Mouse (Mus musculus) forebrain, embryonic 16.5 days (tissue): Measurements from ENCODE around the gene Fignl1. TPM values are rescaled to one million over a fixed set of nuclear protein-coding genes. Genes with fewer than 3 reads are reported as not detected.
A peak's percentile ranks its signal among the peaks of the same experiment; 100 is the strongest.

Experiments used
- ATAC-seq: fragments of 200-750 bp; cut with Nextera tagmentation; 2 replicates; pipeline ENCODE4 v1.8.0; 2017; ENCODE audit warnings: mild to moderate bottlenecking, moderate library complexity
- H3K27ac ChIP-seq: fragments of 300-500 bp; sonication (generic); 2 replicates; pipeline ENCODE4 v1.5.1; 2014; ENCODE audit warnings: low read length, control low read depth
- H3K27me3 ChIP-seq: fragments of 300-500 bp; sonication (generic); replicated peaks from 2 replicates; pipeline ENCODE4 v1.6.1; 2014; ENCODE audit warnings: low read length; ENCODE audit not compliant: control insufficient read depth, insufficient read depth
- H3K36me3 ChIP-seq: fragments of 300-500 bp; sonication (generic); 2 replicates; pipeline ENCODE4 v1.6.1; 2014; ENCODE audit not compliant: control insufficient read depth, insufficient read depth
- H3K4me1 ChIP-seq: fragments of 300-500 bp; sonication (generic); replicated peaks from 2 replicates; pipeline ENCODE4 v1.6.1; 2014; ENCODE audit warnings: low read length; ENCODE audit not compliant: control insufficient read depth, insufficient read depth
- H3K4me2 ChIP-seq: fragments of 300-500 bp; sonication (generic); 2 replicates; pipeline ENCODE4 v1.6.1; 2014; ENCODE audit warnings: mild to moderate bottlenecking, low read length, control low read depth
- H3K4me3 ChIP-seq: fragments of 300-500 bp; sonication (generic); replicated peaks from 2 replicates; pipeline ENCODE4 v1.5.1; 2014; ENCODE audit warnings: mild to moderate bottlenecking, low read length, control low read depth
- H3K9ac ChIP-seq: fragments of 300-500 bp; sonication (generic); replicated peaks from 2 replicates; pipeline ENCODE4 v1.6.1; 2014; ENCODE audit warnings: low read depth, low read length, control low read depth
- H3K9me3 ChIP-seq: fragments of 300-500 bp; sonication (generic); 2 replicates; pipeline ENCODE4 v1.6.1; 2016; ENCODE audit warnings: low read length; ENCODE audit not compliant: control insufficient read depth
- WGBS: fragments of 180-500 bp; shearing (Covaris S2); extraction: QIAGEN DNeasy Blood & Tissue Kit; methylation state at CpG from one replicate; pipeline ENCODE4 v1.1.7; 2014; 5-methylcytosine and 5-hydroxymethylcytosine counted together
- polyA plus RNA-seq: library from polyadenylated mRNA; unstranded; fragments of >200 nt; fragmentation: Nextera tagmentation; extraction: Ambion mirVana; gene quantifications from 2 replicates; pipeline ENCODE4 v1.2.1, GENCODE M21; 2015

The Fignl1 gene
- polyA plus RNA-seq, 1 experiment from 2014 or later = 25.5 TPM

- ATAC-seq = peak; percentile 53
- H3K36me3 ChIP-seq = no peaks in the 10 kb centered on the region
- no peak overlapping the region for H3K9ac ChIP-seq
- H3K4me3 ChIP-seq = no peak overlapping the region
- 2% methylated on average over 2 of the region's 2 CpGs for WGBS
- no peaks in the 10 kb centered on the region for H3K27me3 ChIP-seq
- no peaks in the 10 kb centered on the region for H3K9me3 ChIP-seq
- H3K27ac ChIP-seq = no peak overlapping the region
- H3K4me1 ChIP-seq = peaks cover 22% of the 10 kb centered on the region
- H3K4me2 ChIP-seq = no peak overlapping the region
These were observed 11.5 kb upstream of the Fignl1 start for GRCm38 (mm10) chr11:11820251-11820650.

GRCm38 (mm10) chr11:11819206-11819605 is 10.4 kb upstream of the Fignl1 start:
- Histone ChIP-seq H3K36me3 (no peaks in the 10 kb centered on the region), H3K27me3 (no peaks in the 10 kb centered on the region), H3K9ac (no peak overlapping the region), H3K4me2 (no peak overlapping the region), H3K27ac (no peak overlapping the region), H3K4me3 (no peak overlapping the region), H3K4me1 (peaks cover 16% of the 10 kb centered on the region), H3K9me3 (no peaks in the 10 kb centered on the region)
- WGBS = 94% methylated on average over 5 of the region's 5 CpGs
- ATAC-seq = no peak

- ATAC-seq = no peak
- Histone ChIP-seq H3K9ac (no peak overlapping the region), H3K36me3 (no peaks in the 10 kb centered on the region), H3K9me3 (no peaks in the 10 kb centered on the region), H3K27me3 (no peaks in the 10 kb centered on the region), H3K27ac (no peak overlapping the region), H3K4me1 (peaks cover 16% of the 10 kb centered on the region), H3K4me3 (no peak overlapping the region), H3K4me2 (no peak overlapping the region)
- WGBS = 90% methylated on average over 6 of the region's 6 CpGs
These were observed 10.0 kb upstream of the Fignl1 start for GRCm38 (mm10) chr11:11818797-11819196.

GRCm38 (mm10) chr11:11815737-11816136 is 7.0 kb upstream of the Fignl1 start:
- no peak overlapping the region for H3K27ac ChIP-seq
- H3K9ac ChIP-seq = no peak overlapping the region
- no peak overlapping the region for H3K4me3 ChIP-seq
- no peak overlapping the region for H3K4me2 ChIP-seq
- 63% methylated on average over 3 of the region's 3 CpGs for WGBS
- 0 out of 2 replicates have a peak, but pooled peaks cover 2% of the 10 kb centered on the region for H3K4me1 ChIP-seq
- no peaks in the 10 kb centered on the region for H3K36me3 ChIP-seq
- H3K9me3 ChIP-seq = no peaks in the 10 kb centered on the region
- no peaks in the 10 kb centered on the region for H3K27me3 ChIP-seq
- no peak for ATAC-seq

- ATAC-seq = 0 out of 2 replicates have a peak, but pooled peaks have one; percentile 24
- 20% methylated on average over 9 of the region's 9 CpGs for WGBS
- H3K9ac ChIP-seq = peak overlapping the region; percentile 44
- H3K36me3 ChIP-seq = no peaks in the 10 kb centered on the region
- H3K4me1 ChIP-seq = peaks cover 12% of the 10 kb centered on the region
- no peak overlapping the region for H3K27ac ChIP-seq
- H3K4me2 ChIP-seq = peak overlapping the region; percentile 44
- no peak overlapping the region for H3K4me3 ChIP-seq
- no peaks in the 10 kb centered on the region for H3K27me3 ChIP-seq
- no peaks in the 10 kb centered on the region for H3K9me3 ChIP-seq
These were observed 3.2 kb upstream of the Fignl1 start for GRCm38 (mm10) chr11:11811906-11812480.

- Histone ChIP-seq H3K4me2 (peak overlapping the region; percentile 56), H3K27ac (peak overlapping the region; percentile 97), H3K9ac (peak overlapping the region; percentile 94), H3K4me1 (peaks cover 12% of the 10 kb centered on the region), H3K9me3 (no peaks in the 10 kb centered on the region), H3K4me3 (peak overlapping the region; percentile 56), H3K27me3 (no peaks in the 10 kb centered on the region), H3K36me3 (no peaks in the 10 kb centered on the region)
- 4% methylated on average over 11 of the region's 11 CpGs for WGBS
- peak; percentile 21 for ATAC-seq
These were observed 828 bp upstream of the Fignl1 start for GRCm38 (mm10) chr11:11809404-11810175.

- WGBS = 7% methylated on average over 25 of the region's 25 CpGs
- H3K9ac ChIP-seq = peak overlapping the region; percentile 94
- H3K9me3 ChIP-seq = no peaks in the 10 kb centered on the region
- ATAC-seq = no peak; the same call in 1 of the 2 replicates
- H3K4me2 ChIP-seq = peak overlapping the region; percentile 56
- peaks cover 12% of the 10 kb centered on the region for H3K4me1 ChIP-seq
- no peaks in the 10 kb centered on the region for H3K27me3 ChIP-seq
- H3K36me3 ChIP-seq = no peaks in the 10 kb centered on the region; the same call in 1 of the 2 replicates
- H3K4me3 ChIP-seq = peak overlapping the region; percentile 56
- H3K27ac ChIP-seq = no peak overlapping the region; the same call in 1 of the 2 replicates
These were observed 535 bp downstream of the Fignl1 start for GRCm38 (mm10) chr11:11808035-11808819.

GRCm38 (mm10) chr11:11805951-11806350 is 2.8 kb downstream of the Fignl1 start:
- no peaks in the 10 kb centered on the region for H3K27me3 ChIP-seq
- H3K36me3 ChIP-seq = peaks cover 12% of the 10 kb centered on the region; the same call in 1 of the 2 replicates
- H3K27ac ChIP-seq = no peak overlapping the region
- 89% methylated on average over 4 of the region's 4 CpGs for WGBS
- H3K4me1 ChIP-seq = peaks cover 10% of the 10 kb centered on the region
- H3K4me2 ChIP-seq = no peak overlapping the region
- H3K9ac ChIP-seq = no peak overlapping the region
- ATAC-seq = no peak
- no peaks in the 10 kb centered on the region for H3K9me3 ChIP-seq
- no peak overlapping the region for H3K4me3 ChIP-seq

- H3K27me3 ChIP-seq = no peaks in the 10 kb centered on the region
- H3K4me3 ChIP-seq = no peak overlapping the region
- no peak for ATAC-seq
- no peak overlapping the region for H3K4me2 ChIP-seq
- H3K9ac ChIP-seq = no peak overlapping the region
- WGBS = 81% methylated on average over 5 of the region's 5 CpGs
- peaks cover 12% of the 10 kb centered on the region; the same call in 1 of the 2 replicates for H3K36me3 ChIP-seq
- H3K4me1 ChIP-seq = peaks cover 5% of the 10 kb centered on the region
- no peaks in the 10 kb centered on the region for H3K9me3 ChIP-seq
- H3K27ac ChIP-seq = no peak overlapping the region
These were observed 4.3 kb downstream of the Fignl1 start for GRCm38 (mm10) chr11:11804421-11804820.
